Mouse (Mus musculus) retina, adult 2 months (tissue): ENCODE data around the gene Gm20850.
"Not testable (repeated sequence)": the region's sequence is repeated elsewhere in the genome, so short reads cannot be mapped to it uniquely, and the experiment has no call there.

ENCODE experiments used
- DNase-seq: peaks from one replicate; pipeline ENCODE4 v3.0.0-alpha.2; 2012; ENCODE audit warnings: low read depth, low spot score

The Gm20850 gene

GRCm38 (mm10) chrY:75715022-75715421 is at the start of gene Gm20850:
Gene Gm20850, plus strand, starts transcription at chrY:75715322.
- DNase-seq = not testable (repeated sequence)
